21 mouse cellular contexts compared by ENCODE assay signal in genomic region chr14:90541848-90542247, GRCm38 (mm10).
A peak's percentile ranks its signal among the peaks of the same experiment; 100 is the strongest.
DNase-seq lines count a peak whose midpoint lies in the region; TF ChIP-seq lines count a peak whose summit lies in the region.
"Had no signal": no experiment of that assay in that cellular context is flagged by ENCODE, and none has a peak within 500 bp of the region (broad histone marks: within the 10 kb centered on the region; RNA-seq: fewer than 3 reads in every experiment).

No protein-coding gene starts in this region.

- H3K4me3 ChIP-seq in C2C12 (ENCODE audit: insufficient read depth, poor library complexity, severe bottlenecking): no peak overlapping the region
- no peak overlapping the region for H3K4me3 ChIP-seq in myocyte
- H3K4me3 ChIP-seq: embryonic facial prominence, embryonic 13.5 days; embryonic facial prominence, embryonic 15.5 days; erythroblast, embryonic 14.5 days; forebrain, embryonic 10.5 days; forebrain, embryonic 12.5 days had no signal

- H3K4me2 ChIP-seq in myocyte (ENCODE audit: low read depth): no peak overlapping the region
- H3K4me2 ChIP-seq: embryonic facial prominence, embryonic 13.5 days; embryonic facial prominence, embryonic 15.5 days; forebrain, embryonic 12.5 days had no signal

- no peak for TF ChIP-seq CTCF in C2C12 (IDR thresholded peaks at IDR 0.05; ENCODE audit: control insufficient read depth, insufficient read depth, insufficient read length)

- intact Hi-C loops in left cerebral cortex, postnatal 14 days (cut with DNase I): no loop called here

- TF ChIP-seq POLR2A in myocyte (IDR thresholded peaks at IDR 0.05; ENCODE audit: insufficient read length, low read depth): no peak

- no peaks in the 10 kb centered on the region for H3K79me3 ChIP-seq in C2C12 (ENCODE audit: low read depth)

- H3K36me3 ChIP-seq in C2C12 (ENCODE audit: control insufficient read depth, insufficient read depth) (no peaks in the 10 kb centered on the region), myocyte (ENCODE audit: control insufficient read depth, insufficient read depth) (no peaks in the 10 kb centered on the region)
- H3K36me3 ChIP-seq: embryonic facial prominence, embryonic 13.5 days; embryonic facial prominence, embryonic 15.5 days; forebrain, embryonic 10.5 days; forebrain, embryonic 12.5 days had no signal

- peak; percentile 21 for DNase-seq in 3T3-L1 (ENCODE audit: low read depth, low spot score)
- no peak for DNase-seq in heart, adult 11 months
- no peak for DNase-seq in left cerebral cortex, postnatal 14 days (ENCODE audit: low spot score in 2 of 2)
- DNase-seq: adrenal gland, adult 2 months; adrenal gland, postnatal 10 days; adrenal gland, postnatal 25 days; B cell, adult 2 months; cerebellum, adult 11 months; cerebellum, adult 18-20 months; cerebellum, adult 8-10 months; cerebellum, adult 9-11 months; cerebellum, postnatal 14 days; cerebellum, postnatal 36 days; embryo, embryonic 11 days had no signal

- no peaks in the 10 kb centered on the region for H3K27me3 ChIP-seq in C2C12 (ENCODE audit: control insufficient read depth, insufficient read depth, insufficient read length)
- no peaks in the 10 kb centered on the region for H3K27me3 ChIP-seq in myocyte (ENCODE audit: control insufficient read depth, insufficient read depth, insufficient read length)
- H3K27me3 ChIP-seq: embryonic facial prominence, embryonic 13.5 days; embryonic facial prominence, embryonic 15.5 days; forebrain, embryonic 12.5 days had no signal

- H3ac ChIP-seq in C2C12 (ENCODE audit: control insufficient read depth, insufficient read length, low read depth) (no peak overlapping the region), myocyte (ENCODE audit: control insufficient read depth, insufficient read length) (no peak overlapping the region)

- H3K79me2 ChIP-seq in C2C12 (ENCODE audit: control insufficient read depth, insufficient read depth) (no peaks in the 10 kb centered on the region), myocyte (ENCODE audit: control insufficient read depth, insufficient read depth) (no peaks in the 10 kb centered on the region)

TF ChIP-seq in C2C12, 6 proteins besides CTCF, POLR2A, EP300 and RAD21:
- TF ChIP-seq FOSL1 (IDR thresholded peaks at IDR 0.05; ENCODE audit: insufficient read depth, low read length, poor library complexity, severe bottlenecking) (peak; percentile 39), CEBPB (IDR thresholded peaks at IDR 0.05; ENCODE audit: low read depth) (peak; percentile 76), USF1 (IDR thresholded peaks at IDR 0.05; ENCODE audit: low read depth) (no peak), MYOD1 (IDR thresholded peaks at IDR 0.05; ENCODE audit: control insufficient read depth, insufficient read length, low read depth) (no peak), MYOG (IDR thresholded peaks at IDR 0.05; ENCODE audit: control insufficient read depth, extremely low read depth, insufficient read length) (no peak), MAX (IDR thresholded peaks at IDR 0.05) (no peak)
TF ChIP-seq in C2C12: peak in this region for 2.

TF ChIP-seq in myocyte, 11 proteins besides CTCF, POLR2A, EP300 and RAD21:
- TF ChIP-seq USF1 (IDR thresholded peaks at IDR 0.05; ENCODE audit: low read depth) (no peak), POLR2AphosphoS2 (IDR thresholded peaks at IDR 0.05; ENCODE audit: insufficient read length, low read depth) (no peak), TCF12 (IDR thresholded peaks at IDR 0.05; ENCODE audit: insufficient read depth, poor library complexity, severe bottlenecking) (no peak), MYOG (IDR thresholded peaks at IDR 0.05; ENCODE audit: control insufficient read depth in 1 of 3, insufficient read depth in 1 of 3, insufficient read length in 2 of 3, low read depth in 2 of 3) (no peak), CEBPB (IDR thresholded peaks at IDR 0.05; ENCODE audit: insufficient read depth, poor library complexity, severe bottlenecking) (peak; percentile 75)
